Mouse (Mus musculus): ENCODE measurements around the gene Colca2.

Gene Colca2

DNA sequence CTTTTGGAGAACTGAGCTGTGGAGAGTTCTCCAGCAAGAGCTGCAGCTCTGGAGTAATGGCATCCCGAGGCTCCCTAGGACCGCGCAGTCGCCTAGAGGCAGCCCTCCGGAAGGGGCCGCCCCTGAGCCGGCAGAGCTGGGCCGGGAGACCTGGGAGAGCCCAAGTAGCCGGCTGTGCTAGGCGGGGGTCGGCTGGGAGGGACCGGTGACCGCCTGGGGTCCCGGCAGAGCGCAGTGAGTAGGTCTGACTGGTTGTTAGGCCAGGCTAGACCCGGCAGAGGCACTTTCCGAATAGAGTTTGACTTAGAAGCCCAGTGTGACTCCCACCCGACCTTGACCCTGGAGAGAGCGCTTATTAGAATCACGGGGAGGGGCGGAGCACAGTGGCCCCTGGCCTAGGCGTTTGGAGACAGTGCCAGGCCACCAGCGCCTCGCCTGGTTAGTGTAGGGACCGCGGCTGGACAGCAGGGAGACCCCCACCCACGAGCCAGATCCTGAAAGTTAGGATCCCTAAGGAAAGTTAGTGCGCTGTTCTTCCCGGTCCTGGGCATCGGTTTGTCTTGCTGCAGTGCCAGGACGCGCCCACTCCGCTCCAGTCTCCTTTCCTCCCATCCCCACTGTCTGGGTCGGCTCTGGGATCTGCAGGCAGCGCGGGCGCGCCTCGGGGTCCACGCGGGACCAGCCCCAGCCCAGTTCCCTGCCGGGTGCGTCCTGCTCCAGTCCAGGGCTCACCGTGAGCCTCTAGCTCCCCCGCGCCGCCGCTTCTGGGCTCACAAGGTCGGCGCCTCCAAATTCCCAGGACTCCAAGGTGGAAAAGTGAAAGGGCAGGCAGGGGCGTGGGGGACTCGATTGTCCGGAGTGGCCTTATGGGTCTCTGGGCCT is at the start of gene Colca2:
Gene Colca2, minus strand, starts transcription at position 70 of the 882 bp plus-strand sequence.
- ChIA-PET POLR2A (interaction anchor here in 3 of 4 experiments (0.6 to 0.7 kb wide), 4 partner anchors 55 to 573 kb away, joined by 3 to 4 read pairs (median 3); no protein-coding TSS in a partner anchor), CTCF (interaction anchor here (0.5 to 2.2 kb wide), 14 partner anchors 13 to 889 kb away, joined by 3 to 11 read pairs (median 4); partner anchors contain the start of gene Arhgap20 (in 1 of the 4))

GRCm38 (mm10) chr9:51327555-51327903 is 49.2 kb upstream of the Colca2 start:
- POLR2A ChIA-PET: interaction anchor here in 1 of 4 experiments (0.6 kb wide), 1 partner anchor 244 kb away, joined by 3 read pairs; no protein-coding TSS in a partner anchor
- CTCF ChIA-PET: no interaction called here

DNA sequence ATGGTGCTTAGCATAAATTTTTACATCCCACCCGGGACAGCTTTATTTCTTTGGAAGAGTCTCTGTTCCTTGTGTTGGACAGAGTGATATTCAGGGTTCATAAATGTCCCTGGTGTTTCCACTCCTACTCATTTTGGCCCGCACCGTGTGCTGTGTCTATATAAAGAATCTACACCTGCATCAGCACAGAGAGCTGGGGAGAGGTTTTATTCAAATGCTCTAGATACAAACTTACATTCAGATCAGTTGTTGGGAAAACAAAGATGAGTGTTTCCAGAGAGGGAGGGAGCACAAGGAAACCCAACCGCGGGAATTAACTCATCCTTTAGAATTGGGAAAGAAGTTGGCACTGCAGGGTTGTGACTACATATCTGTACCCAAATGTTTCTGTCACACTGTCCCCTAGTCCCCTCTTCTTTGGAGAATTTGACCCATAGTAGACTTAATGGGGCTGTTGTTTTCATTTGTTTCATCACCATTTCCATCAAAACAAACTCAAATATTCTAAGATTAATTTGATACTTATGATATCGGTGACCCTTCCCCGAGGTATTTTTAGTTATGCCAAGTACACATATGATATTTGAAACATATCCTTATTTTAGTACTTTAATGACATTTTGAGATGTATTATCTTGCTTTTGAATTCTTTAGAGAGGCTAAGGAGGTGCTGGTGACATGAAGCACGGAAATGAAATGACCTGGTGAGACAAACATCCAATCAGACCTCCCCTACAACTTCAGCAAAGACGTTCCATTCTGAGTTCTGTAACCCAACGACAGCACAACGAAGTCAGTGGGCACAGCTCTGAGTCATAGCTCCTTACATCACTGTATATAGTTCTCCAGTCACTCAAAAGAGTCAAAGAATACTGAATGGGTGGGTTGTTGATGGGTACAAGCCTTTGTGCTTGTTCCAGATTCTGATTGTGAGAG is 48.5 kb upstream of the Colca2 start:
- ChIA-PET POLR2A (interaction anchor here in 1 of 4 experiments (0.6 kb wide), 1 partner anchor 245 kb away, joined by 3 read pairs; no protein-coding TSS in a partner anchor), CTCF (no interaction called here)

DNA sequence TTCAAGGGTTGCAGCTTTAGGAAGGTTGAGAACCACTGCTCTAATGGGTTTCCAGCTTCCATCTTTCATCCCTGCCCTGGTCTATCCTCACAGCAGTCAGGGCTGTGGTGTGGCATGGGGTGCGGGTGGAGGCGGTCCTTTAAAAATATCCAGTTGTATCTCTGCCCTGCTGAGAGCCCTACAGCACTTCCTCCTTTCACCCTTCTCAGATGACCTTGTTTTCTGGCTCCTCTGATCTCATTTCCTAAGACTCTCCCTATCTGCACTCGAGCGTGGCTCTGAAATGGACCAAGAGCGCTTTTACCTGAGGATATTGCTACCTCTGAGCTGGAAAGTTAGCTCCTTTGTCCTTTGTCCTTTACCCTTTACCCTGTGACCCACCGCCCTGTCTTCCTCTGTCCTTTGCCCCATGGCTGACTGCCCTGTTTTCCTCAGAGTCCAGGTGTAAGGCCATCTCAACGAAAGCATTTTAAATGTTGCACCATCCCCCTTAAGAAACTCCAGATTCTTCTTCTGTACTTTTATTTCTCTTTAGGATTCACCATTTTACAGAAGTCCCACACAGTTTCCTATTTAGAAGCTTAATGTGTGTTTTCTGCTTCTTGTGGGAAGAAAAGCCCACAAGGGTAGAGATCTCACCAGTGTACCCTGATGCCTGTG is 46.2 kb upstream of the Colca2 start:
- ChIA-PET POLR2A (interaction anchor here in 1 of 4 experiments (0.5 kb wide), 1 partner anchor 15 kb away, joined by 7 read pairs; no protein-coding TSS in a partner anchor), CTCF (interaction anchor here in 2 of 4 experiments (0.6 kb wide), 2 partner anchors 163 to 1067 kb away, joined by 3 to 6 read pairs; no protein-coding TSS in a partner anchor)

DNA sequence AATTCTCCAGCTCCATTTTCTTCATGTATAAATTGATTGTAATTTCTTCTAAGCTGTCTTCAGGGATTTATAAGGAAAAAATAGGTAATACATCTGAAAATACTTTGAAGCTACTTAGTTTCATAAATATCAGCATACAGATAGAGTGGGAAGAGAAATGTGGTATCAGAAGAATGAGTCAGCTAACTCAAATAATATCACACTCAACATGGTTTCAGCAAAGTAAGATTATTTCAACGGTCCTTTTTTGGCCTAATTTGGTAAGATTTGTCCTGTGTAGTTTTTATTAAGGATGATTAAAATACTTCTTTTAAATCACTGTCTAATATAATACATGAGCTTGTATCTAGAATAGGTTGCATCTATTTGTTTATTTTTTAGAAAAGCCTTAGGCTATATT is 41.7 kb upstream of the Colca2 start:
- ChIA-PET POLR2A (interaction anchor here in 1 of 4 experiments (0.6 kb wide), 1 partner anchor 11 kb away, joined by 5 read pairs; no protein-coding TSS in a partner anchor), CTCF (no interaction called here)

DNA sequence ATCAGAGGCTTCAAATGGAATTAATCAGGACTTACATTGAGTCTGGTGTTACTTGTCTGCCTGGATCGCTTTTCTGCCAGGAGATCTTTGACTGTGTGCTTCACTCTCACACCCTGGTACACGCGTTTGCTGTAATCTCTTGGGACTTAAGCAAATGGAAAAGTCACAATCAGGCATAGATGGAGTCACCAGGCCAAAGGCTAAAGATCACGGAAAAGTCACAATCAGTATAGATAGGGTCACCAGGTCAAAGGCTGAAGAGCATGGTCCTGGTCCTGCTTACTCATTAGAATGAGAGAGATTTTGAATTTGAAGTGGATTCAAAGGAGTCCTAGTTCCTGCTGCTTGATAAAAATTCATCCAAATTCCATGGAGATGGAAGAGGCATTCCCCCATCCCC is 39.9 kb upstream of the Colca2 start:
- POLR2A ChIA-PET: no interaction called here
- CTCF ChIA-PET: no interaction called here

DNA sequence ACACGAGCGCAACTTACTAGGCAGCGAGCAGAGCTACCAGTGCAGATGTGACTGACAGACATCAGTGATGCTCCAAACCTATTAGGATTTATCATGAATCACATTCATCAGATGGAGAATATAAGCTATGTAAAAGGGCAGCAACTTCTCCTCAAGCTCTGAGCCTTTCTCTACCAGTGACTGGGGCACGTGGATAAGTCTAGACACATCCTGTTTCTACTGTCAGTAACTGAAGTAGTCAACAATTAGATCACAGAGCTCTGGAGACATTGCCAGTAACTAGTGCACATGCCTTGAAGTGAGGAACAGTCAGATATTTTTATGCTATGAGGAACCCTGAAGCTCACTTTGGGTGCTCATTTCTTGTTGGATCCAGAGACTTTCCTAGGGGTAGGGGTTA is 39.0 kb upstream of the Colca2 start:
- ChIA-PET POLR2A (no interaction called here), CTCF (no interaction called here)

DNA sequence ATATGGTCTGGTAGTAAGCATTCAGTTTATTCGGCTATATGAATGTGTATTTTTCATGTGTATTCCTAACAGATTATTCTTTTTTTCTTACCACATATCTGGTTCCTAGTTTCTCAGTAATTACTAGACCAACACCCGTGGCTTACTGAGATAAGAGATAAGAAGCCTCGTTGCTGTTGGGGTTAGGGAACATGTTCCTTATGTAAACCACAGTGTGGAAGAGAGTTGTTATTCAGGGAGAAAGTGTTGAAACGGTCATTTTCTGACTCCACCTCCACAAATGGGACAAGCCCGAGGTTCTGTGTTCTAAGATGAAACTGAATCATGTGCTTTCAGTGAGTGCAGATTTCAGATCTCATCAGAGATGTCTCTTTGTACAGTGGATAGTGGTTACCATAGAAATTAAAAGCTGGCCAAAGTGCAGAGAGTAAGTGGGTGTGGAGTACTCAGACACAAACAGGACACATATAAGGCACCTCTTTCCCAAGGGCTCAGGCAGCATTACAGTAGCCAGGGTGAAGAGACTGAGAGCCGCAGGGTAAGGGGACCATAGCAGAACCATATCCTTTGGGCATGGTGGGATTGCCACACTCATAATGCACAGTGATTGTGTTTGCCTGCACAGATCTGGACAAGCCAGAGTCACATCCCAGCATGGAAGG is 37.2 kb upstream of the Colca2 start:
- POLR2A ChIA-PET: no interaction called here
- CTCF ChIA-PET: no interaction called here

- ChIA-PET POLR2A (no interaction called here), CTCF (no interaction called here)
Observed at GRCm38 (mm10) chr9:51312554-51313317, 34.4 kb upstream of the Colca2 start.

GRCm38 (mm10) chr9:51310515-51310914 is 32.1 kb upstream of the Colca2 start:
- ChIA-PET POLR2A (interaction anchor here in 1 of 4 experiments (1.5 kb wide), 1 partner anchor 652 kb away, joined by 3 read pairs; no protein-coding TSS in a partner anchor), CTCF (interaction anchor here in 1 of 4 experiments (1.0 kb wide), 1 partner anchor 25 kb away, joined by 5 read pairs; no protein-coding TSS in a partner anchor)

DNA sequence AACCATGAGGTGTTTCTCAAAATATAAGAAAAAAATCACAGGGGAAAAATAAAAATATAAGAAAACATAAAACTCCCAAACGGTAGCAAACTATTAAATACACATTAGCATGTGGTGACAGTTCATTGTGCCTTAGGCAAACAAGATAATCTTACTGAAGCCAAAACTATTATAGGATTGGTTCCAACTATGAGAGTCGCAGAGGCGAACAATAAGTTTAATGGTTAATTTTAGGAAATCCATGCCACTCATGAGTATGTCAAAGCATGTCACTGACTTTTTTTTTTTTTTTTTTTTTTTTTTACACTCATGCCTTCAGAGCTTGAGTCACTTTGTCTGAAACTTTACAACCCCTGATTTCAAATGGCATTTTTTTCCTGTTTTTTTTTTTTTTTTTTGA is 28.0 kb upstream of the Colca2 start:
- ChIA-PET POLR2A (interaction anchor here in 1 of 4 experiments (0.7 kb wide), 1 partner anchor 481 kb away, joined by 5 read pairs; no protein-coding TSS in a partner anchor), CTCF (no interaction called here)

DNA sequence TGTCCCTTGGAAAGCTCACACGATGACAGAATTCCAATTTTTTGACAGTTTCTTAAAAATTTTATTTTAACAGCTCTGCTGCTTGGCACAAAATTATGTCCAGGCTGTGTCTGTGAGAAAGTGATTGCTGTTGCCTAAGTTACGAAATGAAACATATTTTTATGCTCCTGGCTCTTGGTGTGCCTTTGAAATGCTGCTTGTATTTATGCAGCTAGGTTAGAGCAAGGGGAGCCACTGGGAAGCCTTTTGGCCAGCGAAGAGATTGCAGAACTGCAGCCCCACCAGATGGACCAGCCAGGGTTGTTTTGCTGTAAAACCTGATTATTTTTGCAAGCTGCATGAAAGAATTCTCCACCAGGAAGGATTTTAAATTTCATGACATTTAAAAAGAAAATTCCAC is 26.8 kb upstream of the Colca2 start:
- CTCF ChIA-PET: interaction anchor here in 1 of 4 experiments (1.1 kb wide), 1 partner anchor 143 kb away, joined by 3 read pairs; no protein-coding TSS in a partner anchor

DNA sequence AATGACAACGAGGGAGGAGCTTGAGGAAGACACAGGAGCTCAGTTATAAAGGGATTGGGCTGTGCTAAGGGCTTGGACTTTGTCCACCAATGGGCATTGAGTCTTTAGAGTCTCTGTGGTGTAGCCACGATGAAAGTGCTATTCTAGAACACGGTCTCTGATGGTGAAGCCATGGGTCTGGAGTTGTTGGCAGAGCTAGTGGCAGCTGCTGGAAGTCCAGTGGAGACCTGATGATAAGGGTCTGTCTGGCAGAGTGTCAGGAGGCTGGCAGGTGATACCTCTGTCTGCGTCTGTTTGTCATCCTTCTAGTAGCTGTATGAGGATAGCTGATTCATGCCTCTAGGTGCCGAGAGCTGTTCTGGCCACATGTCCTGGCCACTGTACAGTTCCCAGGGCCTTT is 25.6 kb upstream of the Colca2 start:
- ChIA-PET CTCF (interaction anchor here in 2 of 4 experiments (0.6 to 1.8 kb wide), 4 partner anchors 10 to 143 kb away, joined by 3 to 6 read pairs (median 4); no protein-coding TSS in a partner anchor), POLR2A (interaction anchor here in 2 of 4 experiments (0.5 kb wide), 2 partner anchors 36 to 314 kb away, joined by 3 read pairs; no protein-coding TSS in a partner anchor)

More for the DNA sequence above, 26.8 kb upstream of the Colca2 start:
- POLR2A ChIA-PET: no interaction called here

GRCm38 (mm10) chr9:51293541-51293940 is 15.2 kb upstream of the Colca2 start:
- CTCF ChIA-PET: interaction anchor here (0.6 to 3.1 kb wide), 10 partner anchors 11 to 652 kb away, joined by 3 to 49 read pairs (median 4); partner anchors contain the start of gene Colca2 (in 1 of the 4)
- POLR2A ChIA-PET: interaction anchor here in 2 of 4 experiments (0.9 to 1.1 kb wide), 2 partner anchors 19 to 132 kb away, joined by 3 read pairs; no protein-coding TSS in a partner anchor

- POLR2A ChIA-PET: interaction anchor here in 2 of 4 experiments (0.9 to 1.1 kb wide), 2 partner anchors 18 to 131 kb away, joined by 3 read pairs; no protein-coding TSS in a partner anchor
Observed at GRCm38 (mm10) chr9:51292674-51293073, 14.3 kb upstream of the Colca2 start.

DNA sequence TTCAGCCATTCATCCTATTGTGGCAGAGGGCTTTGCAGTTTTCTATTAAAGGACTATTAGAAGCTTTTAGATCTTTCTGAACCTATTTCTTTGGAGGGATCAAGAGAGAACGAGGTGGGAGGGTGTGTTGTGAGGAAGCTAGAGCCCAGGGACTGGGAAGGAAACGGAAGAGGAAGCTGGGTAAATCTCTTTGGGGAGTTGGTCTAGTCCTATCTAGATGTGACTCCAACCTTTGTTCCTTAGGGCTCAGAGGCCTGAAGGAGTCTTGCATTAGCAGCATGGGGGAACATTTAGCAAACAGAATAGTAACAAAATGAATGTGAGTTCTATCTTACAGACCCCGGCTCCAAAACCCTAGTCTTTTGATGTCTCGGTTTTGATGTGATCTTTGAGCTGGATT is 12.6 kb upstream of the Colca2 start:
- CTCF ChIA-PET: interaction anchor here in 3 of 4 experiments (0.7 to 3.1 kb wide), 5 partner anchors 13 to 510 kb away, joined by 3 to 25 read pairs (median 5); partner anchors contain the start of gene Colca2 (in 1 of the 3)
- POLR2A ChIA-PET: no interaction called here

More at GRCm38 (mm10) chr9:51292674-51293073, 14.3 kb upstream of the Colca2 start:
- CTCF ChIA-PET: interaction anchor here (0.5 to 3.1 kb wide), 22 partner anchors 11 to 1518 kb away, joined by 3 to 49 read pairs (median 4); partner anchors contain the start of gene Colca2 (in 3 of the 4)

- POLR2A ChIA-PET: no interaction called here
- CTCF ChIA-PET: no interaction called here
Observed at GRCm38 (mm10) chr9:51286079-51286478, 7.7 kb upstream of the Colca2 start.
